Mouse (Mus musculus): ENCODE results near the gene Actl10.

- TF ChIP-seq CTCF (IDR thresholded peaks at IDR 0.05; ENCODE audit: borderline replicate concordance, extremely low read depth, insufficient read depth, insufficient read length) (no peak), POLR2A (IDR thresholded peaks at IDR 0.05; ENCODE audit: borderline replicate concordance, extremely low read depth, insufficient read depth, insufficient read length, poor library complexity, severe bottlenecking) (no peak)
Measured at GRCm38 (mm10) chr2:154576876-154577743, 25.5 kb downstream of the Actl10 start.
